Mouse (Mus musculus): Measurements from ENCODE around the gene Sfxn4.
"Not testable (repeated sequence)": the region's sequence is repeated elsewhere in the genome, so short reads cannot be mapped to it uniquely, and the experiment has no call there.

Gene Sfxn4

DNA sequence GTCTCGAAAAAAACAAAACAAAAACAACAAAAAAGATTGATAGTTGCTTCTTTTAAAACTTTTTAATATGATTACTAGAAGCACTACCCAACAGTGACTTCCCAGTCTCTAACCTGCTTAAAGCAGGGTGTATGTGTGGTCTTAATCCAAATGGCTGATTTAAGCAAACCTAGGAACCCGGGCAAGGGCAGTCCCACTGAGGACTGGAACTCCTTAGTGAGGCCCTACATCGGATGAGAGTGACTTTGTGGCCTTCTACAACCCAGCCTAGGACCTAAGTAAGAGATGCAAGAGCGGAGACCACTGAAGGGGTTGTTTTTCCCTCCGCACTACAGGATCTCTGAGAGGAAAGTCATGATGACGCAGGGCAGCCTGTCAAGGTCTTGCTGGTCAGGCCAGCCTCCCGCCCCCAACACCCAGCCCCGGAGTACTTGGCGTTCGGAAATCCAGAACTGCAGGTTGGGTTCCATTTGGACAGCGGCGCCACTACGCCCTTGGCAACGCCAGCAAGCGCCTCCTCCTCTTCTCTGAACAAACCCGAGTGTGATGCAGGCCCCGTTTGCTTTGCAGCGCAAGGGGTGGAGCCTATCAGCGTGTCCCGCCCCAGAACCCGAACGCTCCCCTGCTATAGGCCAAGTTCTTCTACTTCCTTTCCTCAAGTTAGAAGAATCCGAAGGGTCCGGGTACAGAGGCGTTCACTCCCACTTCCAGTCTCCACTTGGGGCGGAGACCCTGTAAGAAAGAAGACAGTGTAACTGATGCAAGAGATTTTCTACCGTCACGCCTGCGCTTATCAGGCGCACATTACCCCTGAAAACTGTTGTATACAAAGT, at the start of gene Sfxn4:
TSS of gene Sfxn4 (minus strand) at position 612 of the 833 bp plus-strand sequence.
- DNase-seq, result peak; percentile 94

DNA sequence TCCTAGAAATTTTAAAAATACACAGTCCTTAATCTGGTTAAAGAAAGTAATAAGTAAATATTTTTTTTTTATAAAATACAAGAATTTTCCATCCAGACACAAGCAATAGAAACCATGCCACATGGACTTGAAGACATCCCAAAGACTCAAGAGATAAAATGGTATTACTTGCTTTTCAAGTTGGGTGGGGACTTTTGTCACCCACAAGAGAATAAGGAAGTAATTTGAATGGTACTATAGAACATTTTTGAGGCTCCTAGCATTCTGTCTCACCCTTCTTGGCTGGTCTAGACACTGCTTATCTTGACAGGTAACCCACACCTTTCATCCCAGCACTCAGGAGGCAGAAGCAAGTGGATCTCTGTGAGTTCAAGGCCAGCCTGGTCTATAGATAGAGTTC, 49.0 kb upstream of the Sfxn4 start:
- no peak for DNase-seq

DNA sequence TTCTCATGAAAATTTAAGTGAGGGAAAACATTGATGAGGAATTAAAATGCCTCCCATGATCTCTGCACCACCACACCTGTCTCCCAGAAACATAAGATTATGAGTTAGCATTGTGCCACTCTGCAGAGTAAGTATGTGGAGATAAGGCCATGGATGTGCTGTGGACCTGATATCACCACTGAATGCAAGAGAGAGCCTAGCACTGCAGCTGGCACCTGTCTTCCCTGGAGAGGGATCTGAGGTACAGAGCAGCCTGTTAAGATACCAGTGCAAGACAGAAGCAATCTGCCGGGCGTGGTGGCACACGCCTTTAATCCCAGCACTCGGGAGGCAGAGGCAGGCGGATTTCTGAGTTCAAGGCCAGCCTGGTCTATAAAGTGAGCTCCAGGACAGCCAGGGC, 44.2 kb upstream of the Sfxn4 start:
- DNase-seq, result no peak

DNA sequence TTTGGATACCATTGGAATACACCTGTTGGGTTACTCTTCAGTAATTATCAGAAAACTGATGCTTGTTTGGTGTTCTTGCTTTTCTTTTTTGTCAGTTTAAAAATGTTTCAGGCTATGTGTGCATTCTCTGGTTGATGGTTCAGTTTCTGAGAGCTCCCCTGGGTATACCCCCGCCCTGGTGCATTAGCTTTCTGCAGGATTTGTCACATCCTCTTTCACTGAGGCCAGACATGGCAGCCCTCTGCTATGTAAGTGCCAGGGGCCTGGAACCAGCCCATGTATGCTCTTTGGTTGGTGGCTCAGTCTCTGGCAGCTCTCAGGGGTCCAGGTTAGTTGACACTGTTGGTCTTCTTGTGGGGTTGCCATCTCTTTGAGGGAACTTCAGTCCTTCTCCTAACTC, 42.7 kb upstream of the Sfxn4 start:
- no peak for DNase-seq

DNA sequence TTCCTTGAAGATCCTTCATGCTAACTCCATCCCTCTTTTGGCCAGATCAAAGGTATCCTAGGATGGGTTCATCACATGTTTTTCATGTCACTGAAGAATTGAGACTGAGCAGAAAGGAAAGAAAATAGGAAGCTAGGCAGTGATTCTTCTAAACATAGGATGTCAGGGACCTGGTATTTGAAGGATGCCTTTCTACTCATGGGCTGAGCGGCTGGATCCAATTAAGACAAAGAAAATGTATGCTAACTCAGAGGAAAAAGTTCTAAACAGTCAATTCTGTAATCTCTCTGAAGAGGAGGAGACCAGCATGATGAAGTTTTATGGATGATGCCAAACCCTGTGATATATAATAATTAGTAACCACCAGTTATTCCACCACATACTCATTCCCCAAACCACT, 41.9 kb upstream of the Sfxn4 start:
- no peak for DNase-seq

DNA sequence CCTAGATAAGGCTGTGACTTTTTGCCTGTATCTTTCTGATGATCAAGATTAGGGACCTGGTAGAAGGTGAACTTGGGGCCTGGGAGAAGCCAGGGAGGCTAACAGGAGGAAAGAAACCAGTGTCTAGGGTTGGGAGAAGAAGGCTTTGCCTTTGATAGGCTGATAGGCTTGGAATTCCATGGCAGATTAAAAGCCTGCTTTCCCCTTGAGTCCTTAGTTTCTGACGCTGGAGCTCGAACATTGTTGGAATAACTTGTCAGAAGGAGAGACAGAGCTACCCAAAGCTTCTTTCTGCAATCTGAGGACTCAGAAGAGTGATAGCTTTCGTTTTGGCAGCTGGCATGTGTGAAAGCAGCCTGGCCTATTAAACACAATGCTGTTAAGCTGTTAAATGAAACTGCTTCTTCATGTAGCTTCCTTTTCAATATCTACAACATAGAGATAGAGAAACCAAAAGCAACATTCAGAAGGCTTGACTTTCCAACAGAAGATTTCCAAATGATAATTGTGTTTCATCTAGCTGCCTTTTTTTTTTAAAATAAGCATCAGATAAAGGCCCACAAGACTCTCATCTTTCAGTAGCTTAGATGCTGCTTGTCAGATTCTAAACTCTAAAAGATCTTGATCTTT, 34.1 kb upstream of the Sfxn4 start:
- DNase-seq, result no peak

DNA sequence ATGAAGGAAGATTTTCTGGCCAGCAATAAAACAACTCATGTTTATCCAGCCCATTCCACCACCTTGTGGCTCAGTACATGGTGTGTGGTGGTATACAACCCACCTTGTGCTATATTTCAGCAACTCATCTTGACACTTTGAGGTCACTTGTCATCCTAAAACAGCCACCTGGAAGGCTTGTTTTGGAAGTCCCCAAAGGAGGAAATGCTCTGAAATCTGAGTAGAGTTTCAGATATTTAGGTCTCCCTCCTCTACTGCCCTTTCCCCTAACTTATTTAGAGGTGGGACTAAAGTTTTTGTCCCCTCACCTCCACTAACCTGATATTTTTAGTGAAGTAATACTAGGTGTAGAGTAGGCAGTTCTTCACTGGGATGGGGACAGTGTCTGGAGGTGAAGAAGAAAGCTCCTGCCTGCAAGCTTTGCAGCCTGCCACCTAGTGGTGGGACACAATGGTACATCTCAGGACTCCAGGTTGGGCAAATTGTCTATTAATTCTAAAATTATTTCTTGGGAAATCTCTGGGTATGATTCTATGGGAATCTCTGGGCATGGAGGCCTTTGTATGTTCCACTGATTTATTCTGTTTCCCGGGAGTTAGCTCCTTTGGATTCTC, 30.8 kb upstream of the Sfxn4 start:
- DNase-seq, result peak; percentile 37

DNA sequence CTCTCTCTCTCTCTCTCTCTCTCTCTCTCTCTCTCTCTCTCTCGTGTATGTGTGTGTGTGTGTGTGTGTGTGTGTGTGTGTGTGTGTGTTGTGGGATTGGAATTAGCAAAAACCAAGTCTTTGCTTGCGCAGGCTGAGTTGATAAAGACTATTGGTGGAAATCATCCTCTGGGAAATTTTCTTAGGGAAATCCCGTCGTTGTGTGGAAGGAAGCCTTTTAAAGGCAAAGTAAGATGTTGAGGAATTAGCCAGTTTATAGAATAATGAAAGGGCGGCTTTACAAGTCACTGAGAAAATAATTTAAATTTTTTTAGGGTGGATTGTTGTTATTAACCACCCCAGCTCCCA, 29.8 kb upstream of the Sfxn4 start:
- peak; percentile 6 for DNase-seq

DNA sequence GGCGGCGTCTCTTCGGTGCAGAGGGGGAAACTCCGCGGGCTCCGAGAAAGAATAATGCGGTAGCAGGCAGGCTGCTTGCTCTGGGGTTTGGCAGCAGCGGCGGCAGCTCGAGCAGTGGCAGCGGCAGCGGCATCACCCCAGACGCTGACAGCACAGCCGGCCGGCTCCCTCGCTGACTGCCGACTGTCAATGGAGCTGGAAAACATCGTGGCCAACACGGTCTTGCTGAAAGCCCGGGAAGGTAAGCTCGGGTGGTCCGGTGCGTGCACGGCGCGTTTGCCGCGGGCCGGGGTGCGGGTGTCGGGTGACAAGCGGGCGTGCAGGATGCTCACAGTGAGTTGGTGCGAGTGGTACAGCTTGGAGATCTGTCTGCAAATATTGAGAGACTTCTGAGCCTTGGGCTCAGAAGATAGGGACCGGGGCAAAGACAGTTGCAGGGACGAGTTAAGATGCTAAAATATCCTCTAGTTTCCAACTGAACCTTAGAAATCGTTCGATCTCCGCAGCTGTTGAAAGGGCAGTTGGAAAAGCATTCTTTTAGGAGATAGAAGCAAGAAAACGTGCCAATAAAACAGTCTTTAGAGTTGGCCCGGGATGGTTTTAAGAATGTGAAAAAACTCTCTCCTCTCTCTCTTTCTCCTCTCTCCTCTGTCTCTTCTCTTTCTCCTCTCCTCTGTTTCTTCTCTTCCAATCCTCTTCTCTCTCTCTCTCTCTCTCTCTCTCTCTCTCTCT, 29.3 kb upstream of the Sfxn4 start:
- DNase-seq, result peak; percentile 61

DNA sequence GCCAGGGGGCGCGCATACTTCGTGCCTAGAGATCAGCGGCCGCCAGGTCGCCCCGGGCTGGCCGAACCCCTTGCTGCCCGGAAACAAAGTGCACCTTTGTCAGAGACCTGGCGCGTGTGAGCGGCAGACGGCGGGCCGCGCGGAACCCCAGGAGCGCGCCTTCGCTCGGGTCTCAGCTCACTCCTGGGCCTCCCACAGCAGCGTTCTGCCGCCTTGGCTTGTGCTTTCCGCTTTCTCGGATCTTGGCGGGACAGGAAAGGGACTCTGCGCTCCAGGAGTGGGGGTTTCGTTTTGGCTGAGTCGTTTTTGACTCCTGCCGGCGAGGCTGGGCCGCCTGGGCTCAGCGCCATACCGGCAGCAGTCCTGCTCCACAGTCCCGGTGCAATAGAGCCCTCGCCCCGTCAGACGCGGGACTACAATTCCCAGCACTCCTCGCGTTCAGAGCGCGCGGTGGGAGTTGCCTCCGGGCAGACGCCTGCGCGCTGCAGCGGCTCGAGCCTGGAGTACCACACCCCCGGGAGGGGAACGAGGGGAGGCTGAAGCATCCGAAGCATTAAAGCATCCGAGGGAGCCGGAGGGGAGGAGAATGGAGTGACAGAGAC, 28.5 kb upstream of the Sfxn4 start, which contains the start of gene Grk5:
TSS of gene Grk5 (plus strand) at position 36 of the 602 bp plus-strand sequence.
- DNase-seq, result peak; percentile 95

DNA sequence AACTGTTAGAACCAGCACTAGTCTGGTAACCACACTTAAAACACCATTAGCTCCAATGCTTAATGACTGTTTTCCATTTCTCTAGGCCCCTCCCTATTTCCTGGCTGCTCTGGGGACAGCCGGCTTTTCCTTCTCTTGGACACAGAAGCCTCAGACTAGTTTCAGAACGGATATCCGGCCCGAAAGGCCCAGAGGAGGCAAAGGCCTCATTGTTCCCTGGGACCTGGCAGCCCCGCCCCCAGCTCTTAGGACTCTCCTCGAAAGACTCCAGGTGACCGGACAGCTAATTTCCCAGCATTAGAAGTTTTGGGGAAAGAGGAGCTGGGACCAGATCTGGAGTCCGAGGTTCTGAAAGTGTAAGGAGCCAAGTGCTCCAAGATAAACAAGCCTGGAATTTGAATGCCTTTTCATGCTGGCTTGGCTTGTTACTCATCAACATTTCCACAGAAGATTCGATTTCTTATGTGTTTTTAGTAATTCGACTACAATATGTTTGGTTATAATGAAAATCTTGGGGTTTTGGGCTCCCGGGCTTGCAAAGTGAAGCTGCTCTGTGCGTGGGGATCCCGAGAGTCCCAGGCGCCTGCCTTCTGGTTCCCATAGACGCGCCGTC, 27.9 kb upstream of the Sfxn4 start:
- peak; percentile 17 for DNase-seq

DNA sequence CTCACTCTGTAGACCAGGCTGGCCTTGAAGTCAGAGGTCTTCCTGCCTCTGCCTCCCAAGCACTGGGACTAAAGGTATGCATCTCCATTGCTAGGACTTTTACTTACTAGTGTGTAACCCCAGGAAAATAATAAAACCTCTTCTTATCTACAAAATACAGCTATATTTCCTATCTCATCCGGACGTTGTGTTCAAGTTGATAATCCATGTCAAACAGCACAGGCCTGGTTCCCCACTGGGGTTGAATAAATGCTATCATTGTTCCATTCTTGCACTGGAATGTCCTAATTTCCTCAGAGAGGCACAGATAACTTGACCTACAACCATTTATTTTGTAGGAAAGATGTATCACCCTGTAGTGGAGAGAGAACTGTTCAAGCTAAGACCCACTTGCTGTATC, 26.4 kb upstream of the Sfxn4 start:
- no peak for DNase-seq

DNA sequence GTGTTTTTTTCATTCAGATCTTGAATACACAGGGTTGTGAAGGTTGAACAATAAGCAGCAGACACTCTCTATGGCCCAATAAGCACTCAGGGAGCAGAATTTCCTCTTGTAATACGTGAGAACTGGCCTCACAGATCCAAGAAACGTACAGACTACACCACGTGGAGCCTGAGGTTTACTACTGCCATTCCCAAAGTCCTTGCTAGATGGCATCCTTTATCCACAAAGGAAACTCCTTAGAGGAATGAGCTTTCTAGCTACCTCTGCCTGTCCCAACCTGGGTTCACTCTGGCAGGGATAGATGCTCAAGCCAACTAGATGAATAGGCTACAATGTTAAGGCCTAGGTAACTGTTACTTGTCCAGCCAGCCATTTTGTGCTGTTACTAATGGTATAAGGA, 21.9 kb upstream of the Sfxn4 start:
- DNase-seq, result peak; percentile 58

DNA sequence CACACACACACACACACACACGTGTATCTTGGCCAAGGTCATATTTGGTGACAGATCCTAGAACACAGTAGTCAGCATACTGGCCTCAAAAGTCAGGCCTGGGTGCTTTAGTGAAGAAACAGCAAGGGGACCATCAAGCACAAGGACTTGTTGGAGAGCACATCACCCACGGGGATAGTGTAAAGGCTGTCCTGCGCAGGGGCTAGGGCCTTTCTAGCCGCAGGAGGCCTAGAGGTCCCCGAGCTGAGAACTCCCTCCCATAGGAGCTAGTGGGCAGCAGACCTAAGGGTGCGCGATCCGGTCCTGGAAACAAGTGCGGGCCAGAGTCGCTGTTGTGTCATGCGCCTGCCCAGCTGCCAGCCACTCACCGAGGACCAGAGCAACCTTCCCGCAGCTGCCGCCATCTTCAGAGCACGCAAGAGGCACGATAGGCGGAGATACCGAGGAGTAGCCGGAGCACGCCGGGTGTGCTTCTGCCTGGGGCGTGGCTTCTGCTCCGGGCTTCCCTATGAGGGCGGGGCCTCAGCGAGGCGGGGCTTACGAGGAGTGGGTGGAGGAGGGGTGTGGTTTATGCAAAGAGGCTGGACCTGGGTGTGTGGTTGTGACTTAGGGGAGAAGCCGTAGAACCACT, 12.9 kb upstream of the Sfxn4 start, which contains the start of gene Prdx3:
TSS of gene Prdx3 (minus strand) at position 493 of the 631 bp plus-strand sequence.
- DNase-seq, result peak; percentile 96

DNA sequence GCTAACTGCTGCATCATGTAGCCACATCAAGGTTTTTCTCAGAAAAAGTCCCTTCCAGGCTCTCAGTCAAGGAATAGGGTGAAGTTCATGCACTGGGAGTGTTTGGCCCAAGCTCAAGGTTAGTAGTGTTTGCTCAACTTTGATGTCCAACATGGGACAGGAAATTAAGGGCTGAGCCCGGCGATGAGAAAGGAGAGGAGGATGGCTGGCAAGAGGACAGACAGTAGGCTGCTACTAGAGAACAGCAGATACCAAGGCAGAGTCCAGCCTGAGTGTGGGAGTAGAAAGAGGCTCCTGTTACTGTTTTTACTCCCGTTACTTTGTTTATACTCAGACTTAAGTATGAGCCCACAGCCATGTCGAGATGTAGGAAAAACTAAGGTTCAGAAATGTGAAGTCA, 12.2 kb upstream of the Sfxn4 start:
- peak; percentile 33 for DNase-seq

DNA sequence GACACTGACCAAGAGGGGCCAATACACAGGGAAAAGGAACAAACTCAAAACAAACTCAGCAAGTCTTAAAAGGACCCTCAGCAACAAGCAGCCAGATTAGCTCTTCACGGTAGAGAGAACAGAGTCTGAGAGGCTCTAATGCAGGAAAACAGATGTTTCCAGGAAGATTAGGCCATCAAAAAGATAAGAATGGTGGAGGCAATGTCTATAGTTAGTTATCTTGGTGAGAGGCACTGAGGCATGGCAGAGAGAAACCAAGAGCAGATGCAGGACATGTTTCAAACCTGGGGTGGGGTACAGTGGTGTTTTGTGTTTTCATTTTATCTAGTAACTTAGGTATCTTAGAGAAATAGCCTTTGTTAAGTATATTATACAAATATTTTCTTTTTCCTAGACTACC, 11.0 kb upstream of the Sfxn4 start:
- DNase-seq, result no peak

DNA sequence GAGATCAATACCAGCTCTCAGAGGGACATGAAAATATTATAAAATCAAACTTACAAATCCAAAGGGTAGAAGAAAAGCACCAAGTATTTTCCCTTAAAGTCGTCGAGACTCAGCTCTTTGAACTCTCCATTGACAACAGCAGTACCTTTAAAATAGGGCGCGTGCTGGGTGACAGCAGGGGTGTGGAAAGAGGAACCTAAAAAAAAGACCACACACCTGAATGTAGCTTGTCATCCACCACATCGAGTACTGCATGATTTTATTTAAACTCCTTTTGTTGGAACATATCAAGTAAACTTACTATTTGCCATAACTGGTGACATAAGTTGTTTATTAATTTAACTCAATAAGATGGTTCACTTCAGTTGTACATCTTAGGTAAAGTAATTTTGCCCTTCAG, 10.1 kb upstream of the Sfxn4 start:
- DNase-seq, result no peak

DNA sequence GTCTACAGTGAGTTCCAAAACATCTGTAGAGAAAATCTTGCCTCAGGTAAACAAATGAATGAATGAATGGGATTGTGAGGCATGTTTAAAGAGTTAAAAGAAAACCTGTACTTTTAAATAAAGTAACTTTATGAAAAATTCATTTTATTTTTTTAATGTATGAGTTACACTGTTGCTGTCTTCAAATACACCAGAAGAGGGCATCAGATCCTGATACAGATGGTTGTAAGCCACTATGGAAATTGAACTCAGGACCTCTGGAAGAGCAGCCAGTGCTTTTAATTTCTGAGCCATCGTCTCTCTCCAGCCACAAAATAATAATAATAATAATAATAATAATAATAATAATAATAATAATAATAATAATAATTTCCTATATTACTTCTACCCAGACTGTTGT, 9.2 kb upstream of the Sfxn4 start:
- DNase-seq, result no peak

DNA sequence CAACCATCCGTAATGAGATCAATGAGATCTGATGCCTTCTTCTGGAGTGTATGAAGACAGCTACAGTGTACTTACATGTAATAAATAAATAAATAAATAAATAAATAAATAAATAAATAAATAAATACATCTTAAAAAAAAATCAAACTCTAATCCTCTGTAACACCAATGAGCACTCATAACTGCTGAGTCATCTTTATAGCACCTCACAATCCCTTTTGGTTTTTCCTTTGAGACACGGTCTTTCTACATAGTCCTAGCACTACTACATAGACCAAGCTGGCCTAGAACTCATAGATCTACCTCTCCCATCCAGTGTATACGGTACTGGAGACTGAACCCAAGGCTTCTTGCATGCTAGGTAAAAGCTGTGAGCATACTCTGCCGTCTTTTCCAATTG, 4.9 kb upstream of the Sfxn4 start:
- DNase-seq, result not testable (repeated sequence)

DNA sequence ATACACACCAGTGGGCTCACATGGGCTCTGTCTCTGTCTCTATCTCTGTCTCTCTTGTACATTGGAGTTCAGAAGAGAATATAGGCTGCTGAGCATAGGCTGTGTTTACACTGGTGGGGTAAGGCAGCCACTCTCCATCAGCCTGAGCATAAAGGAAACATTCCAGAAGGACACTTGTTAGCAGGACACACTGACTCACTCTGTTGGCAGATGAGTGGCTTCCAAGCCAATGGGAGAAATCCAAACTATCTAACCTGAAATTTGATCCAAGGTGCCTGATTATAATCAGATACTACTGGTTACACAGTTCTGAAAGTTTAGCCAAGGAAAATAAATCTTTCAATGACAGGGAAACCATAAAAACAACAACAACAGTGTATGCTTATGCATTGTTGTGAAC, 15.5 kb downstream of the Sfxn4 start:
- DNase-seq, result no peak

DNA sequence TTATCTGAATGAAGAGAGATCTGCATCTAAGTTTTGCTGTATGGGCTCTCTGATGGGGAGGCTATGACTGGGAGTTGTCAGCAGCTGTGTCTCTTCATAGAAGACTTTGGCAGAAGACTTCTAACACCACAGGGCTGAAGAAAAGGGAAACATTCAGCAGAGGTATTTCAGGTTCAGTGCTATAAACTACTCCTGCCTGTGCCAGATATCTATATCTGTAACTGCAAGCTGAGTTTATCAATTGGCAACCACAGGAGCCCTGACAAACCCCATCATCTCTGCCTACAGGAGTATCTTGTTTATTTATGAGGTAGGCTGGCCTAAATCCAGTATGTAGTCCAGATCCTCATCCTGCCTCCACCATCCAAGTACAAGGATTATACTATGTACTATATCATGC, 18.0 kb downstream of the Sfxn4 start:
- DNase-seq, result no peak

DNA sequence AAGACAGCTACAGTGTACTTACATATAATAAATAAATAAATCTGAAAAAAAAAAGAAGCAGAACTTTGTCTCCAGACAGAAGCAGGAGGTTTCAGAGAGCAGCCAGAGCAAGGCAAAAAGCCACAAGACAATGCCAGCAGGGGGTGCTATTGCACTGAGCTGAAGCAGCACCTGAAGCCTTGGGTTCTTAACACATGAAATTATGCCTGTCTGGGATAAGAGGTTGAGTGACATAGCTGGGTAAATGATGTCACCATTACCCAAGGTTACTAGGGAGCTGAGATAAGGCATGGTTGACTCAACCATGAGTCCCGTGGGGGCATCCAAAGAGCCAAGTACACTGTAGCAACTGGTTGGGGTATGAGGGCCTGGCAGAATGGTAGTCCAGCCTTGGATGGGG, 23.5 kb downstream of the Sfxn4 start:
- peak; percentile 41 for DNase-seq
